Mouse (Mus musculus): ENCODE measurements around the gene Mkrn3.

DNA sequence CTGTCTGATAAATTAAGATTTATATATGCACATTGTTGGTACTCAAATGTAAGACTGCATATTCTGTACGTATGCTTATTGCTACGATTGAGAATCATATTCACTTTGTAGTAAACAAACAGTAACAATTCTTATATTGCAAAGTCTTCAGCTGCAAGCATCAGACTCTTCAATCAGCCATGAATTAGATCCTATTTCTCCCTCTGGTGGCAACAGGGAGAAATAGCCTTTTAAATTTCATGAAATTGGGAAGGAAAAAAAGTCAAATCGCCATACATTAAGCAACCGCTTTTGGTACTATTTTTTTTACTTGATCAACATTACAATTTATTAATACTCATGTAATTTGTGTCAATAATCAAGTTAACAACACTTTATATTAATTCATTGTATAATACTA, 31.6 kb downstream of the Mkrn3 start:
- no peak for TF ChIP-seq CTCF (IDR thresholded peaks at IDR 0.05; ENCODE audit: insufficient read depth, low read depth, low read length)
- no peak for TF ChIP-seq POLR2A (IDR thresholded peaks at IDR 0.05; ENCODE audit: insufficient read depth, low read depth, low read length)
